Mouse (Mus musculus) embryonic facial prominence, embryonic 12.5 days (tissue): Measurements from ENCODE around the gene Akap9. TPM values are rescaled to one million over a fixed set of nuclear protein-coding genes. Genes with fewer than 3 reads are reported as not detected.
"Not testable (repeated sequence)": the region's sequence is repeated elsewhere in the genome, so short reads cannot be mapped to it uniquely, and the experiment has no call there.

Experiments
- ATAC-seq: fragments of 200-750 bp; cut with Nextera tagmentation; 2 replicates; pipeline ENCODE4 v1.8.0; 2017; ENCODE audit not compliant: insufficient number of reproducible peaks, insufficient read depth, low FRiP score, low TSS enrichment
- H3K27ac ChIP-seq: fragments of 300-500 bp; sonication (generic); 2 replicates; pipeline ENCODE4 v1.5.1; 2016; ENCODE audit warnings: mild to moderate bottlenecking
- H3K27me3 ChIP-seq: fragments of 300-500 bp; sonication (generic); 2 replicates; pipeline ENCODE4 v1.6.1; 2016; ENCODE audit warnings: mild to moderate bottlenecking, moderate library complexity
- H3K36me3 ChIP-seq: fragments of 300-500 bp; sonication (generic); 2 replicates; pipeline ENCODE4 v1.6.1; 2016; ENCODE audit warnings: mild to moderate bottlenecking
- H3K4me1 ChIP-seq: fragments of 300-500 bp; sonication (generic); 2 replicates; pipeline ENCODE4 v1.6.1; 2016
- H3K4me2 ChIP-seq: fragments of 300-500 bp; sonication (generic); replicated peaks from 2 replicates; pipeline ENCODE4 v1.6.1; 2016; ENCODE audit warnings: mild to moderate bottlenecking, moderate library complexity
- H3K4me3 ChIP-seq: fragments of 300-500 bp; sonication (generic); 2 replicates; pipeline ENCODE4 v1.5.1; 2016; ENCODE audit warnings: mild to moderate bottlenecking
- H3K9ac ChIP-seq: fragments of 300-500 bp; sonication (generic); 2 replicates; pipeline ENCODE4 v1.6.1; 2016; ENCODE audit warnings: mild to moderate bottlenecking, moderate library complexity
- H3K9me3 ChIP-seq: fragments of 300-500 bp; sonication (generic); 2 replicates; pipeline ENCODE4 v1.6.1; 2016; ENCODE audit warnings: mild to moderate bottlenecking, moderate library complexity
- WGBS: fragments of 180-500 bp; shearing (Covaris S2); methylation state at CpG from one replicate; pipeline ENCODE4 v1.1.7; 2016; 5-methylcytosine and 5-hydroxymethylcytosine counted together
- polyA plus RNA-seq: library from polyadenylated mRNA; unstranded; fragments of >200 nt; fragmentation: Nextera tagmentation; extraction: Ambion mirVana; gene quantifications from 2 replicates; pipeline ENCODE4 v1.2.1, GENCODE M21; 2016

Akap9 gene
- polyA plus RNA-seq, 1 experiment from 2014 or later = 178 TPM

DNA sequence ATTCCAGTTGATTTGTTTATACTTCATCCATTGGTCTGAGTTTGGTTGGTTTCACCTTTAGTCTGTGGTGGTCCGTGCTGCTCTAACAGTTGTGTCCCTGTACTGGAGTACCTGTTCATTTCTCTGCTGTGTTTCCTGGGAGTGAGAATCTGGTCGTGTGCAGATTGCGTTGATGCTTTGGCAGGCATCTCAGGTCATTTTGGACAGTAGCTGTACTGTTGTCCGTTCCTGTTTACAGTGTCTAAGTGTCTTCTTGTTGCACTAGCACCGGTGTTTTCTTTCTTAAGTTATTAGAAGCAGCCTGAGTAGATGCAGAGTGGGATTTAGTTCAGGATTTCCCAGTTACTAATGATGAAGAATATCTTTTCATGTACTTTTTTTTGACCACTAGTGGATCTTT is 7.4 kb downstream of the Akap9 start:
- Histone ChIP-seq H3K36me3 (no peaks in the 10 kb centered on the region), H3K4me3 (no peak overlapping the region), H3K9me3 (no peaks in the 10 kb centered on the region), H3K27ac (no peak overlapping the region), H3K4me1 (peaks cover 2% of the 10 kb centered on the region), H3K27me3 (no peaks in the 10 kb centered on the region), H3K4me2 (no peak overlapping the region), H3K9ac (no peak overlapping the region)
- 89% methylated on average over 5 of the region's 5 CpGs for WGBS
- no peak for ATAC-seq

DNA sequence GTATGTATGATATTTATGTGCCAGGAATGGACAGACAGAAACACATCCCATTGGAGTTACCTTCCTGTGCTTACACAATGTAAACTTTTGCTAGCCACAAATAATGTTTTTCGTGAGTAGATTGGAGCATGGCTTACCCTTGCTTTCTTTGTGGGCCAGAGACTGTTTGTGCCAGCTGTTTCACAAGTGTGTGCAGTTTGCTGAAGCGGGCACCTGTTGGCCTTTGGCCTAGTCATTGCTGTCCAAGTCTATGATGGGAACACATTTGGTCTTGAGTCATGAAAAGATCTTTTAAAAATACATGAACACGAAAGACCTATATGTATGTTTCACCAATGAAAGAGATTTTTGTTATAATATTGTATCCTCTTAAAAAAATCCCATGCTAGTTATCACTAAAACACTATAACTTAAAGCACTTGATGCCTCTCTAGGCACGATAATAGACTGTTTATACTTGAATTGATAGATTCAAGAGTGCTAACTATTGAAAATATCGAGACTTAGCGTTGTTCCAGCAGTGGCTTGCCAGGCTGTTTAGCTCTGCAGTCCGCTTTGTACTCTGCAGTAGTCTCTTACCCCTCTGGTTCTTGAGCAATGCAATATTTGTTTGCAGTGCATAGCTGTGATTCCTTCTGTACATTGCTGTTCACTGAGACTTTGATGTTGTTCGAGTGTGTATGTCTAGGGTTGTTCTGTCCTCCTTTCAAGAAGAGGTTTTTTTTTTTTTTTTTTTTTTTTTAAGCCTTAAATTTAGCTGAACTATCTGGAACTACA is 8.1 kb downstream of the Akap9 start:
- no peak for ATAC-seq
- H3K9me3 ChIP-seq = no peaks in the 10 kb centered on the region
- no peak overlapping the region for H3K4me3 ChIP-seq
- no peaks in the 10 kb centered on the region; the same call in 1 of the 2 replicates for H3K4me1 ChIP-seq
- H3K36me3 ChIP-seq = no peaks in the 10 kb centered on the region
- H3K27me3 ChIP-seq = no peaks in the 10 kb centered on the region
- 89% methylated on average over 8 of the region's 8 CpGs for WGBS
- H3K27ac ChIP-seq = no peak overlapping the region
- H3K4me2 ChIP-seq = no peak overlapping the region
- H3K9ac ChIP-seq = no peak overlapping the region

GRCm38 (mm10) chr5:3938905-3939304 is 11.1 kb downstream of the Akap9 start:
- no peak overlapping the region for H3K9ac ChIP-seq
- WGBS = 96% methylated on average over 3 of the region's 3 CpGs
- no peaks in the 10 kb centered on the region for H3K27me3 ChIP-seq
- H3K36me3 ChIP-seq = 0 out of 2 replicates have a peak, but pooled peaks cover 5% of the 10 kb centered on the region
- no peak overlapping the region for H3K27ac ChIP-seq
- H3K4me3 ChIP-seq = no peak overlapping the region
- no peaks in the 10 kb centered on the region for H3K9me3 ChIP-seq
- no peak for ATAC-seq
- H3K4me2 ChIP-seq = no peak overlapping the region
- H3K4me1 ChIP-seq = no peaks in the 10 kb centered on the region

DNA sequence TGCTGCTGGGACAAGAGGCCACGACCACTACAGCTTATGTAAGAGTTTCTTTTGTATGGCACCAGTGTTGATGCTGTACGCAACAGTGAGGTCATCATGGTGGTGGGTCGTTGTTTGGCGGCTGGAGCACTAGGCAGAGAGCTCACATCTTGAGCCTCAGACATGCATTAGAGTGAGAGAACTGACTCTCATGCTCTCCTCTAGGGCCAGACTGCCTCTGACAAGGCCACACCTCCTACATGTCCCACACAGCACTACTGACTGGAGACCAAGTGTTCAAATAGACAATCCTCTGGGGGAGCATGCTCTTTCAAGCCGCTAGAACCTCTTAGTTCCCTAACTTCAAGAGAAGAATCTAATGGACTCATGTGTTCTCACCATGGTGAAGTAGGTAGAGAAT is 11.5 kb downstream of the Akap9 start:
- no peak overlapping the region for H3K27ac ChIP-seq
- H3K27me3 ChIP-seq = no peaks in the 10 kb centered on the region
- H3K9me3 ChIP-seq = no peaks in the 10 kb centered on the region
- 94% methylated on average over 5 of the region's 5 CpGs for WGBS
- ATAC-seq = no peak
- no peak overlapping the region for H3K4me3 ChIP-seq
- no peaks in the 10 kb centered on the region for H3K4me1 ChIP-seq
- H3K9ac ChIP-seq = no peak overlapping the region
- H3K4me2 ChIP-seq = no peak overlapping the region
- H3K36me3 ChIP-seq = 0 out of 2 replicates have a peak, but pooled peaks cover 5% of the 10 kb centered on the region

- no peak overlapping the region for H3K4me2 ChIP-seq
- WGBS = 66% methylated on average over 2 of the region's 2 CpGs
- H3K4me3 ChIP-seq = no peak overlapping the region
- no peaks in the 10 kb centered on the region for H3K4me1 ChIP-seq
- no peak overlapping the region for H3K9ac ChIP-seq
- H3K27ac ChIP-seq = no peak overlapping the region
- 0 out of 2 replicates have a peak, but pooled peaks cover 5% of the 10 kb centered on the region for H3K36me3 ChIP-seq
- ATAC-seq = no peak
- no peaks in the 10 kb centered on the region for H3K9me3 ChIP-seq
- no peaks in the 10 kb centered on the region for H3K27me3 ChIP-seq
These were observed 13.4 kb downstream of the Akap9 start for GRCm38 (mm10) chr5:3941240-3941639.

GRCm38 (mm10) chr5:3943169-3943568 is 15.3 kb downstream of the Akap9 start:
- H3K27ac ChIP-seq, H3K9ac ChIP-seq, H3K36me3 ChIP-seq, H3K9me3 ChIP-seq, ATAC-seq, H3K4me3 ChIP-seq, H3K4me1 ChIP-seq, H3K4me2 ChIP-seq, H3K27me3 ChIP-seq: not testable (repeated sequence)
- WGBS = 75% methylated on average over 4 of the region's 4 CpGs

- Histone ChIP-seq H3K9me3 (no peaks in the 10 kb centered on the region), H3K4me3 (no peak overlapping the region), H3K27me3 (no peaks in the 10 kb centered on the region), H3K36me3 (peaks cover 48% of the 10 kb centered on the region), H3K4me1 (no peaks in the 10 kb centered on the region), H3K27ac (no peak overlapping the region), H3K4me2 (no peak overlapping the region), H3K9ac (no peak overlapping the region)
- no peak for ATAC-seq
- WGBS = 92% methylated on average over 6 of the region's 6 CpGs
These were observed 24.6 kb downstream of the Akap9 start for GRCm38 (mm10) chr5:3952498-3952897.

- Histone ChIP-seq H3K27me3 (no peaks in the 10 kb centered on the region), H3K9me3 (no peaks in the 10 kb centered on the region), H3K27ac (no peak overlapping the region), H3K4me2 (no peak overlapping the region), H3K9ac (no peak overlapping the region), H3K36me3 (peaks cover 40% of the 10 kb centered on the region), H3K4me1 (no peaks in the 10 kb centered on the region), H3K4me3 (no peak overlapping the region)
- no peak for ATAC-seq
- WGBS = 87% methylated on average over 1 of the region's 1 CpGs
These were observed 26.7 kb downstream of the Akap9 start for GRCm38 (mm10) chr5:3954541-3954940.

DNA sequence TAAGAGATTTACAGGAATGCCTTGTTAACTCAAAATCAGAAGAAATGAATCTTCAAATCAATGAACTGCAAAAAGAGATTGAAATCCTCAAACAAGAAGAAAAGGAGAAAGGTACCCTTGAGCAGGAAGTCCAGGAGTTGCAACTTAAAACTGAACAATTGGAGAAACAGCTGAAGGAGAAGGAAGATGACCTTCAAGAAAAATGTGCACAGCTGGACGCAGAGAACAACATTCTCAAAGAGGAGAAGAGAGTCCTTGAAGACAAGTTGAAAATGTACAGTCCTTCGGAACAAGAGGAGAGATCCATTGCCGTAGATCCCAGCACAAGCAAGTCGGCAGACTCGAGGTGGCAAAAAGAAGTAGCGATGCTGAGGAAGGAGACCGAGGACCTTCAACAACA is 33.4 kb downstream of the Akap9 start:
- 96% methylated on average over 7 of the region's 7 CpGs for WGBS
- H3K36me3 ChIP-seq = peaks cover 48% of the 10 kb centered on the region

GRCm38 (mm10) chr5:3968415-3968814 is 40.6 kb downstream of the Akap9 start:
- WGBS = 93% methylated on average over 9 of the region's 9 CpGs
- ATAC-seq = no peak
- no peaks in the 10 kb centered on the region for H3K9me3 ChIP-seq
- no peaks in the 10 kb centered on the region for H3K27me3 ChIP-seq
- H3K27ac ChIP-seq = no peak overlapping the region
- no peak overlapping the region for H3K4me3 ChIP-seq
- H3K9ac ChIP-seq = no peak overlapping the region
- H3K4me2 ChIP-seq = no peak overlapping the region
- H3K36me3 ChIP-seq = peaks cover 30% of the 10 kb centered on the region
- H3K4me1 ChIP-seq = no peaks in the 10 kb centered on the region

More for the DNA sequence above, 33.4 kb downstream of the Akap9 start:
- H3K9ac ChIP-seq = no peak overlapping the region
- H3K9me3 ChIP-seq = no peaks in the 10 kb centered on the region
- no peak for ATAC-seq
- no peak overlapping the region for H3K27ac ChIP-seq
- H3K27me3 ChIP-seq = no peaks in the 10 kb centered on the region
- no peaks in the 10 kb centered on the region for H3K4me1 ChIP-seq
- no peak overlapping the region for H3K4me3 ChIP-seq
- H3K4me2 ChIP-seq = no peak overlapping the region

GRCm38 (mm10) chr5:3969114-3969513 is 41.3 kb downstream of the Akap9 start:
- no peak overlapping the region for H3K4me2 ChIP-seq
- WGBS = 94% methylated on average over 6 of the region's 6 CpGs
- H3K9me3 ChIP-seq = no peaks in the 10 kb centered on the region
- H3K4me1 ChIP-seq = no peaks in the 10 kb centered on the region
- peaks cover 37% of the 10 kb centered on the region for H3K36me3 ChIP-seq
- H3K27ac ChIP-seq = no peak overlapping the region
- no peaks in the 10 kb centered on the region for H3K27me3 ChIP-seq
- H3K9ac ChIP-seq = no peak overlapping the region
- H3K4me3 ChIP-seq = no peak overlapping the region
- ATAC-seq = no peak

DNA sequence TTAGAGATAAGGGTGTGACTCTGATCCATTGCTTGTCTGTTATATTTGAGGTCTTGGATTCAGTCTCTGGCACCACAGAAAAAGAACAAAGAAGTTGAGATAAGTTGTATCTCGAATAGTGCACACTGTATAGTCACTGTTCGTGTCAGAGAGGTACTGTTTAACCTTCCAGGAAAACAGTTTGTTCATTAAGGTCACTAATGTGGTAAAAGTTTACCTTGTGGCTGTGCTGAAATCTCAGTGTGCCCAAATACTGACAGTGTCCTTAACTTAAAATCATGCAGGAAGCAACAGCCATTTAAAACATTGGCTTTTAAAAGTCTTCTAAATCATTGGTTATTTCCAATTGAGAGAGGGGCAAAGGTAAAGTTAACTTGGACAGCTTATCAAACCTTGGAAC is 43.1 kb downstream of the Akap9 start:
- Histone ChIP-seq H3K27ac (no peak overlapping the region), H3K27me3 (no peaks in the 10 kb centered on the region), H3K9ac (no peak overlapping the region), H3K9me3 (no peaks in the 10 kb centered on the region), H3K4me1 (no peaks in the 10 kb centered on the region), H3K36me3 (peaks cover 47% of the 10 kb centered on the region), H3K4me2 (no peak overlapping the region), H3K4me3 (no peak overlapping the region)
- WGBS = 84% methylated on average over 2 of the region's 2 CpGs
- no peak for ATAC-seq
